Mouse (Mus musculus): ENCODE data around the gene Slc9a3r1.

Slc9a3r1 gene

DNA sequence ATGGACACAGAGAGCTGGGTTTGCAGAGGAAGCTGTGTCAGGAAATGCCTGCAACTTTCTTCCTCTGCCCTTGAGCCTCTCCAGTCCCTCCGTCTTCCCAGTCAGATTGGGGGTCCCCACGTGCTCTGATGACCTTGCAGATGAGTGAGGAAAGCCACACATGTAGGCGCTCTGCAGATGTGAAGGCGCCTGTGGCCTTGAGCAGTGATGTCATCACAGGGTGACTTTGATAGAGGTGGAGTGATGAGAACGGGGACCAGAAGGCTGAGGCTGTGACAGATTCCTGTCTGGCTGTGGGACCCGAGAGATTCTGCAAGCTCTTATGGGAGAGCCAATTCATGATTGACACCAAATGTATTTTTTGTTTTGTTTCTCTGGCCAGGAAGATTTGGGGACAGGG, 60.7 kb downstream of the Slc9a3r1 start:
- DNase-seq (ENCODE audit: low spot score in 2 of 2): no peak

DNA sequence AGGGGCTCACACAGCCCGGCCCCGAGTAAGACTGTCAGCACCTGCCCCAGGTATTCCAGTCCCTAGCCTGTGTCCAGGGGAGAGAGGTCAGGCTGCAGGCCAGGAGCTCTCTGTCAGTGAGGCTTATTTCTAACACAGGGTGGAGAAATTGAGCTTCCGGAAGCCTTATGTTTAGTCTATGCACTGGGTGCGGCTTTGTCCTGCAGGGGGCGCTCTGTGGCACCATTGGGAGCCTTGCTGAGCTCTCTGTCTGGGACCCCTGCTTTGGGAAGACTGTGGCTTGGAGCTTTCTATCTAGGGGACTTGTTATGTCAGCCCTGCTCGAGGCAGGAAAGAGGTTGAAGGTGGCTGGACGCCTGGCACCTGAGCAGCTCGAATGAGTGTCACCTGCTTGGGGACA, 61.7 kb downstream of the Slc9a3r1 start:
- DNase-seq (ENCODE audit: low spot score in 2 of 2): peak in 1 of 2 experiments; percentile 71

DNA sequence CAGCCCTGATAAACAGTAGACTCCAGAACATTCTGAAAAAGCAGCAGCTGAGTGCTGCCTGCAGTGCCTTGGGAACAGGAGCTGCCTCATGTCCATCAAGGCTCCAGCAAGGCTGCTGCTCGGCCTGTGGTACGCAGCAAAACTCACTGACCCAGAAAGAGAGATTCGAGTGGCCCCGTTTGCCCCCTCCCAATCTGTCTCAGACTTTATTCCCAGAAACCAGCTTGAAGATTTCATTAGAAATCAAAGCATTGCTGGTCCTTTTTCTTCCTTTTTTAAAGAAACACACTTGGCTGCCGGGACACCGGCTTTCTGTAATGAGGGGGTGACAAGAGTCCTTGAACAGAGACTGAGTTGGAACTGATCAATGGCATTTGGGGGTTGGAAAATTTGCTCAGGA, 62.2 kb downstream of the Slc9a3r1 start:
- peak in 1 of 2 experiments; percentile 61 for DNase-seq (ENCODE audit: low spot score in 2 of 2)

DNA sequence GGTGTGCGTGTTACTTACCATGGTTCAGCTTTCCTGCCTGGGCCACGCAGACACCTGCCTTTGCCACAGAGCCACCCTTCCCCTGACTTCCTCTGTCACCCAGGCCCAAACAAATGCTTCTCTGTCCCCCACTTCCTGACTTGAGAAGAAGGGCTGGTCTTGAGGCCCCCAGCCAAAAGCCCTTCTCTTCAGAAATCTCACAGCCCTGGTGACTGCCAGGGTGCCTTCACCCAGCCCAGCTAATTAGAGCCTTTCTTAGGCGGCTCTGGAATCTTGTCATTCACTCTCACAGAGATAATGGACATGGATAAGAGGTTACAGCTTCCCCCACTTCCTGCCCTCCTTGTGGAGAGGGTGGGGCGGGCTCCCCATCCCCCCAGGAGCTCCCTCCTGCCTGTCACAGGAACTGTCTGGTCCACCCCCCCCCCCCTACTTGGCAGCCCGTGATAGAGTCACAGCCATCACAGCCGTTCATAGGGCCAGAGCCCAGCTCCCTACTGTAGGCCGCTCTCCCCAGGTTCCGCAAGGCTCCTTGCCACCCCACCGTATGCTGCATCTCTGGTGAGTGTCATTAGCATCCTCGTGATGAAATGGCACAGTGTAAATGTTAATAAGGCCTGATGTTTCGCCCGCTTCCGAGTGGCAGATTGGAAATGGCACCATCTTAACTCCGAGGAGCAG, 63.8 kb downstream of the Slc9a3r1 start:
- no peak for DNase-seq (ENCODE audit: low spot score in 2 of 2)

DNA sequence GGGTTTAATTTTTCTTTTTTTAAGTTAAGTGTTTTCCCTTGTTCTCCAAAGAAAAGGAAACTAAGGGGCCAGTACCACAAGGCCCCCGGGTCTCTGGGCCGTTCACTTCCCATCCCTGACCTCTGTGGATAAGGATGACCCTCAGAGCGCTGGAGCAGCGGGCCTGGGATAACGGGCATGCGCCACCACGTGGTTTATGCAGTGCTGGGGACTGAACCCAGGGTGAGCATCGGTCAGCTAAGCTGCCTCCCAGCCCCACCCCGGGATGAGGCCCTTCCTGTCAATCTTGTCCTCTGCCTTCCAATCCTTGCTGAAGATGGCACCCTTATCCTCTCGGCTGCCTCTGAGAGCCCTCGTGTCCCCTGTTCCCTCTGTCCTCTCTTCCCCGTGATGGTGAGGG, 64.5 kb downstream of the Slc9a3r1 start:
- DNase-seq (ENCODE audit: low spot score in 2 of 2): no peak

DNA sequence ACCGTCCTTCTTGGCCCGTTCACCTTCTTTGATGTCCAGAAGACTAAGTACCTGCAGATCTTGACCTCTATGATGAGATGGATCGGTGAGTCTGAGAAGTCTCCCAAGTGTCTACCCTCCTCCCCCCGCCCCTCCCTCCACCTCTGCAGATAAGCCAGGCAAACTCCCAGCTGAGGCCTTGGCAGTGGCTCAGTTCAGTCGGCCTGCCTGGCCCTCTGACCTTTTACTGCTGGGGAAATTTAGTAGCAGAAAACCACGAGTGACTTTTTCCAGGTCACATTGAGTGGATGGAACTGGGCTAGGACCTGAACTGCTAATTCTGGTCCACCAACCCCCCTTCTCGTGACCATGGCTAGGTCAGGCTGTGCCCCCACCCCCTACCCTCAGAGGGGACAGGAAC, 65.3 kb downstream of the Slc9a3r1 start:
- no peak for DNase-seq (ENCODE audit: low spot score in 2 of 2)

DNA sequence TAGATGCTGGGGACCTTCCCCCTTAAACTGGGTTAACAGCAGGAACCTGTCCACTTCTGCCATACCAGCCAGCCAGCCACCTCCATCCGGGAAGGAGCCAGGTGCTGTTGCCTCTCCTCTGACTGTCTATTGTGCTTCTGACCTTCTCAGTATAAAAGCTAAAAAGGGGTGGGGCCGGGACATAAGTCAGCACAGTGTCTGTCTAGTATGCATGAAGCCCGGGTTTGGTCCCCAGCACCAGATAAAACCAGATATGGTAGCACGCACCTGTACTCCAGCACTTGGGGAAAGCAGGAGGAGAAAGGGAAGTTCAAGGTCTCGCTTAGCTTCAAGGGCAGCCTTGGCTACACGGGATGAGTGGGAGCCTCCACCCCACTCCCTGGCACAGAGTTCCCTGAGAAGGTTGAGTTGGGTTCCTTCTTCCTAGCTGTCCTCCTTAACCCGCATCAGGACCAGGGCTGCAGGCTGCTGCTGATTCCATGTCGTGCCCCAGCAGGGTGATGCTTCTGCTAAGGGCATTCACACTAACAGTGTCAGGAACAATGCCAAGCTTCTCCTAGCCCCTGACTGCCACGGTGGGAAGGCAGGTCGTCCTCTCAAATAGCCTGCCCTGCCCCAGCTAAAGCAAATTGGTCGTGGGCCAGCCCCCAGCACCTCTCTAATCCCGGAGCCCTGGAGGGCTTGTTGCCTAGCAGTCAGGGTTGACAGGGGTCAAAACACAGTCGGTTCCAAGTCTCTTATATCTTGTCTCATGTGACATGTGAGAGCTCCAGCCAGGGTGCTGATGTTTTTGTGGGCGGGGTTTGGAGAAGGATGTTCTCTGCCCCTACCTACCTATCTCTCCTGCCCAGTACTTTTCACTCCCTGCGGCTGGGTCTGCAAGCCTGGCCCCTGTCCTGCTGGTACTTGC, 66.1 kb downstream of the Slc9a3r1 start:
- DNase-seq (ENCODE audit: low spot score in 2 of 2): no peak
